Mouse (Mus musculus) v-Abl transformed pro-B cells (cell line): ENCODE measurements around the gene Tenm4.

ENCODE experiments used
- in situ Hi-C, 2 experiments: fragments of 400-800 bp; cut with MboI; formaldehyde crosslinking; loops; one replicate each; pipeline ENCODE4 v1.15.1; 2025; ENCODE audit not compliant: unreplicated experiment in 2 of 2

Tenm4 gene

DNA sequence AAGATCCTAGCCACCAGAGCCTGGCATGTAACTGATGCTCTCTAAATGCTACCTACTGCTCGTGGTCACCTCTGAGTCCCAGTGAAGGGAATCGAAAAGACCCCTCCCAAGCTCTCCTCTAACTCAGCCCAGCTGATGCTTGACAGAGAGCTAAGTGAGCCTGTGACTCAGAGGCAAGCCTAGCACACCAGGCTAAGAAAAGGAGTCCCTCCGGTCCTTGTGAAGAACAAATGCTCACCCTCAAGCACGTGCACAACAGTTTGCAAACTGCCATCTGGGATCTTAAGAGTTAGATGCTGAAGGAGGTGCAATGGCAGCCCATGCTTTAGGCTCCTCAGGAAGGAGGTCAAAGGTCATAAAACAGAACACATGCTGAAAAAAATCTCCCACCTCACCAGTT is 380.8 kb downstream of the Tenm4 start:
- in situ Hi-C loops: loop anchor here in 1 of 2 experiments (5.0 kb wide), 1 partner anchor 340 kb away; no protein-coding TSS in a partner anchor

DNA sequence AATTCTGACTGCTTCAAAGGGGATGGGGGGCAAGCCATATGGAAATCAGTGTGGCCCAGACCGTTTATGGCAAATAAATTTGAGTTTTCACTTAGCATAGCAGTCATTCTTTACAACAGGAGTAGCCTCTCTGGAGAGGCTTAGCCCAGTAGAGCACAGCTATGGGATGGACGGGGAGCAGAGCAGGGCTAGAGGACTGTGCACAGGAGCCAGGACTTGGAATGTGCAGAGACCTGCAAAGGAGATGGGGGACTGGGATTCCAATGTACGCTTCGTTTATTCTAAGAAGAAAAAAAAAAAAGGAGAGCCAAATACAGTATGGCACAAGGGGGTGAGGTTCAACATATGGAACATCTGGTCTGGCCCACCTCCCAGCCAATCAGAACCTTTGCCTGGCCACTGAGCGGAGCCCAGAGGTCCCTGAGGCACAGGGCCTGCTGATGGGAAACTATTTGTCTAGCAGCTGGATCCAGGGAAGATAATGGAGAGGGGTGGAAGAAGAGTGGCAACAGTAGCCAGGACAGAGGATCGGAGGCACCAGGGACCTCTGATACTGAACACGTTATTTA is 381.3 kb downstream of the Tenm4 start:
- in situ Hi-C loops: loop anchor here in 1 of 2 experiments (5.0 kb wide), 1 partner anchor 340 kb away; no protein-coding TSS in a partner anchor

DNA sequence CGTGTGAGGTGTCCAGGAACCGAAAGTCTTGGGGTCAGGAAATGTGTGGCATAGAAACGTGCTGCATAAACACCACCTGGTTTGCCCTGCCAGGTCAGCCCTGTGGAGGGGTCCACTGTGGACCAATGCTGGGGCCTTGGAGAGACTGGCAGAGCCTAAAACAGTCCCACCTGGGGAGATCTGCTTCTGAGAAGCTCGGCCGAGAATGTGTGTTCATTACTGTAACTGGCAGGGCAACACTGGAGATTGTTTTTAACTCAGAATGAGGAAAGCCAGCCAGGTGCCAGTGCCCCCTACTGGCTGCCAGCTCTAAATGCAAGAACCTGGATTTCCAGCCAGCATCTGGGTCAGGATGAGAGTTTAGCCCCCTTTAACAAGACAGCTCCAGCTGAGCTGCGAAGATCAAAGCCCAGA is 383.2 kb downstream of the Tenm4 start:
- in situ Hi-C loops: loop anchor here in 1 of 2 experiments (5.0 kb wide), 1 partner anchor 342 kb away; no protein-coding TSS in a partner anchor

DNA sequence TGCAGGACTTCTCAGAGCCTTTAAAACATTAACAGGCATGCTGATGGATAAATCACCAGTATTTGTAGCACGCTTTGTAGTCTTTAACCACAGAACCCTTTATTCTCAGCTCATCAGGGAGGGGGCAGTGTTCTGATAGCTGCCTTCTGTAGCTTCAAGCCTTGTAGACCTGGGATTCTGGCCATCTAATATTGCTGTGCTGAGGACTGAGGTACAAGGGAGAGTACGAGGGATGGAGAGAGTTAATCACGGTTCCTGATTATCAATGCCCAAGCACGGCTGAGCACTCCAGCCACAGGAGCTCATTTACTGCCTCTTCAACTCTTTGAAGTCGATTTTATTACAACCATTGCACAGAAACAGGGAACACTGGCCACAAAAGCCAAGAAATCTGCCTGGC is 384.2 kb downstream of the Tenm4 start:
- in situ Hi-C loops: loop anchor here in 1 of 2 experiments (5.0 kb wide), 1 partner anchor 343 kb away; no protein-coding TSS in a partner anchor

DNA sequence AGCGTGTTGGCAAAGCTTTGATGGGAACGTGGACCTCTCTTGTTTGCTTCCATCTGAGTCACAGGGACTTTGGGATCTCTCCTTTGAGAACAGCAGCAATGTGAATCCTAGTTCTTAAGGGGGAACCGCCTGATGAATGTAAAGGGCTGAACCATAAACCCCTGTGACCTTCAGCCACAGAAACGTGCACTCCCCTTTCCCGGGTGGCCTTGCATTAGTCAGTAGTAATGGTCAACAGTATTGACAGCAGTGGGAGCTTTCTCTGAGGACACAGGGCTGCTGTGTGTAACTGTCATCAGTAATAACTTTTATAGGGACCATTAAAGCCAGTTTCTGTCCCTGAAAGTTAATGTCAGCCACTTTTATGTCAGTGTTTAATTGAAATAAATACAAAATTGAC is 385.7 kb downstream of the Tenm4 start:
- in situ Hi-C loops: loop anchor here in 1 of 2 experiments (5.0 kb wide), 1 partner anchor 344 kb away; no protein-coding TSS in a partner anchor

DNA sequence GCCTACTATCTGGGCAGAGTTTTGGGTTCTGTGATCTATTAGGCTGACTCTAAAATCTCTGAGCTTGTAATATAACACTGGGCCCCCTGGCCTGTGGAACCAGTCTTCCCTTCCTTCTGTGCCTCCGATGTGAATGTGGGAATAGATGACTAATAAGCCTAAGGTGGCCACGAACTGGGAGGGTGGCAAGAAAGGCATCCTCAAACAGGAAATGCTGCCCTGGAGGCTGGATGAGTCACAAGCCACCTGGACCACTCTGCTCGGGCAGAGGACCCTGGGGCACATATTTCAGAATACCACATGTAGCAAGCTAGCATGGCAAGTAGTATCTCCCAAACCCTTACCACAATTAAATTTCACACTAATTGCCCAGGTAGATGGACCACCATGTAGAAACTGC is 391.8 kb downstream of the Tenm4 start:
- in situ Hi-C loops: no loop called here

DNA sequence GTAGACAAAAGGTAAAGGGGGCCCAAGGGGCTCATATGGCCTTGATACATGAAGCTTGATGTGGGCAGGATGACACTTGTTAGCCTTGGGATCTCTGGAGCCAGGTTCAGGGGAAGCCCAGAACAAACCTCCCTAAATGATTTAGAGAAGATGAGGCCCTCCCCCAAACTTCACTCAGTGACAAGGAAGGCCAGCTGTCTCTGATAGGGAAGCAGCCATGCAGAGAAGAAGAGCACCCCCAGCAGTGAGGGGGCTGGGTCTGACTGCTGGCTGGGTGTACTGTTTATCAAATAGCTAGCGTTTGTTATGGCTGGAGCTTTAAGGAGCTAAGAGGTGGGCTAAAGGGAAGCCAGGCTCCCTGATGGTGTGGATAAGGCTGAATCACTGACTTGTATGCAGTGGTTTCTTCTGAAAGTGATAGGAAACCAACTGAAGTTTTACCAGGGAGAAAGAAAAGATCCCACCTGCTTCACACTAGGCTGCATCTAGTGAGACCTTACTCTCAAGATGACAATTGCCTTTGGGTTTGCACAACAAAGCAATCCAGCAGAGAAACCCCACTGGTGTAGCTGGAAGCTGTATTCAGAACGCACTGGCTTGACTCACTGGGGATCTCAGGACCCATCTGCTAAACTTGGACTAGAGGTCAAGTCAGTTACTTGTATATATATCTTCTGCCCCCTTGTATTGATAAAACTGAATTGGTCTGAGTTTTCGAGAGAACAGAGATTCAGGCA is 392.5 kb downstream of the Tenm4 start:
- in situ Hi-C loops: no loop called here

DNA sequence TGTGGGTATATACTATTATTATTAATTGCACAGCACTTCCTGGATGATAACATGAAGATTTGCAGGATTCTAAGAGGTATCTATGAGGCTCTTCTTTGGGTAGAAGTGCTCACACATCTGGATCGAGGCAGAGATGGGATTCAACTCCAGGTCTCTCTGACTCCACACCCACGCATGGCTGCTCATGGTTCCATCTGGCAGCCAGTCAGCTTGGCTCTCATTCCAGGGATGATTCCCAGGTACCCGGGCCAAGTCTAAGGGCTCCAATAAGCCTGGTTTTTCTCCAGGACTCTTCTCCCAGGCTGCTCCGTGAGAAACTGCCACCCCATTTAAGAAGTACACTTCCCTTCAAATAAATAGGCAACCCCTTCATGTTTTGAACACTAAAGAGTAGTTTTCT is 394.8 kb downstream of the Tenm4 start:
- in situ Hi-C loops: no loop called here

DNA sequence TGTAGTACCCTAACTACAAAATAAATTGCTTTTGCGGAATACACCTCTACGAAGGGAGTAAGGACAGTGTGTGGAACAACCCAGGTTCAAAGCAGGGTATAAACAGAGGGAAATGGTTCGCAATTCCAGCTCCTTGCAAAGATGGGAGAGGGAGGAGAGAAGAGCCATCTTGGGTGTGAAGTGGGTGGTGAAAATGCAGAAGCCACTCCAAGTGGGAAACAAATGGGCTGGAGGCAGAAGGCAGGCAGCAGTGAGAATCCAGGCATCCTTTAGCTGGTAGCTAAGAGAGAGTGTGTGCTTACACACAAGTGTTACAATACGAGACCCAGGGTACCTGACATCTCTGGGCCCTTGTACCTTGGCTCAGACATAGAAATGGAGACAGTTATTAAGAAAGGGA is 395.2 kb downstream of the Tenm4 start:
- in situ Hi-C loops: no loop called here

DNA sequence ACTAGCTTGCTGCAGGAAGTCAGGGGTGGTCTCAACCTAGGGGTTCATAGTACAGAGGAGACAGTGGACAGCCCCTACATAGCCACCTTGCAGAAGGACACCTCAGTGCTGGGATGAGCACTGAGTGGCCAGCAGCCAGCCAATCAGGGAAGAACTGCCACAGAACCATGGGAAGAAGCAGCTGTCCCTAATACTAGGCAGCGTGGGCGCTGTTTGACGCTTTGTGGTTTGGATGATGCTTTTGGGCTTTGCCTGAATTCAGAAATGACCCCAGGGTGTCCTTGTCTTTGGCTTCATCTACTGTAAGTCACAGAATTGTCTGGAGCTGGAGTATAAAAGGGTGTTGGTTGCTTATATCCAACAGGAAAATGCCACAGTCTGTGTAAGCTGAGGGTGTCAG is 397.0 kb downstream of the Tenm4 start:
- in situ Hi-C loops: no loop called here

DNA sequence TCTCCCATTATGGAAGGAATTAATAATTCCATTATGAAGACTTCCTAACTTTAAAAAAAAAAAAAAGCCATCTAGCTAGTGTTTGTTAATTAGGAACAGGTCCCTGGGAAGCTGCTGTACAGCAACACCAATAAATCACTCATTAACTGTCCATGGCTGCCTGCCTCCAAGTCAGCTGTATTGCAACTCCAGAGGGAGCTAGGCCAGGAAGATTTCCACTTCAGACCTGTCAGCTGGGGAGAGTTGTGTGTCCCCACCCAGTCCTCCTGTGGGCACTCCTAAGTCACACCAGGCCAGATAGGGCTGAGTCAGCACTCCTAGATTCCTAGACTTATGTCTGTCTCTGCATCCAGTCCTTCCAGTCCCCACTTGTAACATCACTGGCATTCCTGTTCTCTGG is 399.9 kb downstream of the Tenm4 start:
- in situ Hi-C loops: no loop called here

DNA sequence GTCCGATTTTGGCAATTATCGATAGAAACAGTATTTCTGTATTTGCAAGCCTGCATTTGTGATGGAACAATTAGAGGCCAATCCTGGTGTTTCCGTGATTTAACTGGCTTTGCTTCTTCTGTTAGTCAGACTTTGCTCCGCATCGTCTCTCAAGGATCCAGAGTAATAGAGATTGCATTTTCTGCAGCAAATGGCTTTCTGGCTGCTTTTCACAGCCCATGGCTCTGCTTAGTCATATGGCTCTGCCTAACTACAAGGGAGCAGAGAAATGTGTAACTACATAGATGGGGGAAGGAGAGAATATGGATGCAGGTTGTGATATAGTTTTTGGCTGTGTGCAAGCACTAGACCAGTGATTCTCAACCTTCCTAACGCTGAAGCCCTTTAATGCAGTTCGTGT is 401.9 kb downstream of the Tenm4 start:
- in situ Hi-C loops: no loop called here

DNA sequence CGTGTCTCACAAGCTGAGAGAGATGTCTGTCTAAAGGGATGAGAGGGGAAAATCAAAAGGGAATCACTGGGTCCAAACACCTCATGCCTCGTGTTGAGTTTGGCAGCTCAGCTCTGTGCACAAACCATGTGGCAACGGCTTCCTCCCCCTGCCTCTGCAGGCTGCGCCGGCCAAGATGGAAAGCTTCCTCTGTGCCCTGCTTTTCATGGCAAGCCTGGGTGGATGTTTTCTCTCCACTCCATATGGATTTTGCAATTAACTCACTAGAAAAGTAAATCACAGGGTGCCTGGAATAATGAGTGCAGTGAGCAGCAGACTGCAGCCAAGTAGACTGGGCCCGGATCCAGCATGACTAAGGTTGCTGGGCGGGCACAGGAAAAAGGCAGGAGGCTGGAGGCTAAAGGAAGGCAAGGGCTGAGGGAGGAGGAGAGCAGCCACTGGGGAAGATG is 404.2 kb downstream of the Tenm4 start:
- in situ Hi-C loops: no loop called here

DNA sequence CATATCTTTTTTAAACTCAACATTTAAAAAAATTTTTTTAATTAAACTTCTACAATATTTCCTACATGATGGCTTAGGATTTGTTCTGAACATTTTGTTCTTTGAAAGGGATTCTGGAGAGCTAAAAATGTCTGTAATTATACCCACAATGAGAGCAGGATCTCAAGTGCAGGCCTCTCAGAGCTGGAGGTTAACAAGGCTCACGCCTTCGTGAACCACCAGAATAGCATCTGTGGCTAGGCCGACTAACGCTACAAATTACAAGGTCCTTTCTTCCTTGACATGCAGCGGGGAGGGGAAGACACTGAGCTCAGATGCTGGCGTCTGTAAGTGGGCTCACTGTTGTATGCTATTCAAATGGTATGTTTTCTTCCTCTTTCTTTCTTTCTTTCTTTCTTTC is 411.7 kb downstream of the Tenm4 start:
- in situ Hi-C loops: no loop called here

DNA sequence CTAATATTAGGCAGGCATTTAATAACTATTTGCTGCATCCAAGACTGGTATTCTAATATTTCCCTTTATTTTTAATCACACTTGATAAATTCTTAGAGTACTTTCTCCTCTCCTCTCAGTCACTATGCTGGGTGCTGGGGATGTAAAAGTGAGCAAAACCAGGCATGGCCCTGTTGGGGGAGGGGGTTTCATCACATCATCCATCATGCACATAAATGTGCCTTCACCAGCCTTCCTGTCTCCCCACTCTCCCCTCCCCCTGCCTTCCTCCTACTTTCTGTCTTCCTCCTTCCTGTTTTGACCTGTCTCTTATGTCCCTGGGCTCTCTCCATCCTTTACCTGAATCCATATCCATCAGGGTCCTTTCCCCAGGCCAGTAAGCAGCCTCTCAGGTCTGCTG is 416.4 kb downstream of the Tenm4 start:
- in situ Hi-C loops: no loop called here

DNA sequence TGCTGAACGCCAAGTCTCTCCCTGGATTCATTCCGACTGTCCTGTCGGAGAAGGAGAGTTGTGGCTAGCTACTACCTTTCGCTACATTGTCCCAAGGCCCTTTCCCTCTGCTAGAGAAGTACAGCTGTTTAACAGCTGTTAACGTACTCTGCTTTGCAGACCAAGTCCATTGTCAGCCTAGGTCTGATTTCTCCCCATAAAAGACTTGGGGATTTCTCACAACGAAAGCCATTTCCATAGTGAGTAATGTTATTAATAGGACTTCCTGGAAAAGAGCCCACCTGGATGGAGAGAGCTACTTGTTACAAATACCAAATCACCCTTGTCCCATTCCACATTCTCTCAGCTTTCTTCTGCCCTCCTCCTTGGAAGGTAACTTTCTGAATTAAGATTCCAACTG is 417.5 kb downstream of the Tenm4 start:
- in situ Hi-C loops: no loop called here

DNA sequence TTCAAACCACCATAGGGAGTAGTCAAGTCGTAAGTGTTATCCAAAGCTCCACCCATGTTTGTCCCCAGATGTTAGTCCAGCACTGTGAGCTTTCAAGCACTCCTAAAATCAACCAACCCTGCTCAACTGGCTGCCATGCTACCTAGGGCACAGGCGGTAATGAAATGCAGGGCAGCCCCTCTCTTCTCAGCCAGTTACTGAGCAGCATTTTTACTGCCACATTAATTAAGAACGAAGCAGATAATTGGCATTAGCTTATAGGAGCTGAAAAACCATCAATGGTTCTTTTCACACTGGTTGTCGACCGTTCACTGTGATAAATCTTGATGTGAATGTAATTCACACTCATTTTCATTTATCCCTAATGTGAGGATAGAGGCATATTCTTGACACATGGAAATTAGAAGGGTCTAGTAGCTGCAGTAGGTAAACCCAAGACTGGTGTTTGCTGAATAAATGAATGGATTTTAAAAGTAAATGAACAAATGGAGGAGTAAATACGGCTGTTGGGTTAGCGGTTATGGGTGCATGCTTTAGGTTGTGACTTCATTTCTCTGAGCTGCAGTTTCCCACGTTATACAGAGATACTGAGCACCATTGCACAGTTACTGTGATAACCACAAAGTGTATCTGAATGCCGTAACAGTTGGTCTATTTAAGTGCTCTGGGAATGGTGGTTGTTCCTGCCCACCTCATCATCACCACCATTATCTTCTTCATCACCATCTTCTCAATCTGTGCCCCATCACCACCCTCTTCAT is 424.7 kb downstream of the Tenm4 start:
- in situ Hi-C loops: no loop called here

DNA sequence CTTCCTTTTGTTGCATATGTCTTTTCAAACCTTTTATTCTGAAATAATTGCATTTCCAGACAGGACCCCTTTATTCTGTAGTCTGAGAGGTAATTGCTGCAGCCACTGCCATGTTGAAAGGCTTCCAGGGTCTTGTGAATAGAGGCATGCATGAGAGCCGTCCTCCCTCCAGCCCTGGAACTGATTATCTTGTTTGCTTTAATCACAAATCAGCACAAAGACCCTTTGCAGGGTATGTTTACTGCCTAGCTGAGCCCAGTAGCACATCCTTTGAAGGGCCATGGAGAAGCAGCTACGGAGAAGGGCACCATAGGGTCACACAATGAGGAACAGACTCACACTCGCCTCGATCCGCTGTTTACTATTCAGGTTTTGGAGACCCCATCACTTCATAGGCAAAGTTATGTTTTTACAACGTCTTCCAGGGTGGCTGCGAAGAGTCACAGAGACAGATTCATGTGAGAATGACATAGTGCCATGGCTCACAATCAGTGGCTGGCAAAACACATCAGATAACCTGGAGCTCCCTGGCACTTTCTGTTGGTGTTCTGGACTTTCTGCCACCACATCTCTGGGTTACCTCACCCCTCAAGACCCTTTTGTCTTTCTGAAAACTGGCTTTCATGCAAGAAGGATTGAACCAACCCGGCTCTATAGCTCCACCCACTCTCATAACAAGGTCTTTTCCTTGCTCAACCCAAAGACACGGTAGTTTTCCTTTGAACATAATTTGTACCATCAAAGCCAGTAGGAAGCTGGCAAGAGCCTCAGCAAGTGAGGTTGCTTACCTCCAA is 425.6 kb downstream of the Tenm4 start:
- in situ Hi-C loops: no loop called here

DNA sequence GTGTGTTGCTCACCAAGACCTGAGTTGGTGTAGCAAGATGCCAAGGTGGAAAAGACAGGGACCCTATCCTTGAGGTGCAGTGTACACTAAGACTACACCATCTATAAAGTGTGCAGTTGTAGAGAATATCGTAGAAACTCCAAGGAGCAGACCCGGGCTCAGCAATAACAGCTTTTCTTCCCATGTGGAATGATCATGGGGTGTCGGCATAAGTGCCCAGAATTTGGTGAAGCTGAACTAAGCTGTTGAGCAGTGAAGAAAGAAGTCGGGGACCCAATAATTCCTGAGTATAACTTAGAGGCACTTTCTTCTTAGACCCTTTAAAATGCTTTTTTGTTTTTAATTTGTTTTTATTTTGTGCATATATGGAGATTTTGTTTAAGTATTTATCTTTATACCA is 426.8 kb downstream of the Tenm4 start:
- in situ Hi-C loops: no loop called here

DNA sequence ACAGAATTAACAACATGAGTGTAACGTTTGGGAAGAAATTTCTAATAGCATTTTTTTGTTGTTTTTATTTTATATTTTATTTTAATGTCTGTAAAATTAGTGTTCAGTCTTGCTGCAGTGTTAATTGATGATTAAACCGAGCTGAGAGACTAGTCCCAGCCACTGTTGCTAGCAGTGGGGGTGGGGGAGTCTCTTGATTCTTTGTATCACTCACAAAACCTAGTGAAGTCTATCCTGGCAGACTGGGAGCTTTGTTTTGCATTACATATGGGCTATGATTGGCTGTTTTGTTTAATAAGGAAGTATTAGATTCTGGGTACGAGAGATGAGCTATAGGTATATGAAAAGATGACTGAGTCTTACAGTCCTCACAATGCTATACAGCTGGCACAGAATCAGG is 428.0 kb downstream of the Tenm4 start:
- in situ Hi-C loops: no loop called here
